Mouse (Mus musculus): Measurements from ENCODE around the gene Lect2. TPM values are rescaled to one million over a fixed set of nuclear protein-coding genes. Genes with fewer than 3 reads are reported as not detected.

The Lect2 gene
- polyA plus RNA-seq, 1 experiment from 2014 or later: not detected

GRCm38 (mm10) chr13:56553923-56554322, 5.6 kb upstream of the Lect2 start:
- no peak overlapping the region for H3K9ac ChIP-seq
- H3K4me1 ChIP-seq (replicated peaks): peaks cover 7% of the 10 kb centered on the region
- no peak overlapping the region for H3K4me2 ChIP-seq
- no peaks in the 10 kb centered on the region; the same call in 1 of the 2 replicates for H3K27me3 ChIP-seq
- no peak for ATAC-seq (ENCODE audit: low FRiP score)
- no peak overlapping the region for H3K4me3 ChIP-seq
- H3K36me3 ChIP-seq: no peaks in the 10 kb centered on the region
- no peaks in the 10 kb centered on the region for H3K9me3 ChIP-seq
- no peak overlapping the region for H3K27ac ChIP-seq
- 55% methylated on average over 2 of the region's 2 CpGs for WGBS

DNA sequence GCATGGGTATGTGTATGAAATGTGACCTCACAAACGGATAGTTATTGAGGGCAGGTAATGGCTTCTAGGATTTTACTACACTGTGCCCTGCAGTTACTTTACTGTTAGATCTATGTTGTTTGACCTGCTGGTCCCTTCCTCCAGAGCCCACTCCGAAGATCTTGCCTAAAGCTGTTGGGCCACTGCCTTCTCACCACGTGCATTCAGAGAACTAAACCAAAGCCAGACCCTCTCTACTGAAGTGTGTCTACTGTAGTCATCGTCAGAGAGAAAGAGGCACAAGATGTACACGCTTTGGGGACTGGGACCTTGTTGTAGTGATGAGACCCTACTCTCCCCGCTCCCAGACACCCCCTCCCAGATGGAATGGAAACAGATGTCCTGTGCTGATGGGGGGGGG, 3.4 kb upstream of the Lect2 start:
- peaks cover 7% of the 10 kb centered on the region for H3K4me1 ChIP-seq (replicated peaks)
- no peak overlapping the region for H3K9ac ChIP-seq
- no peak overlapping the region for H3K4me2 ChIP-seq
- 82% methylated on average over 6 of the region's 6 CpGs for WGBS
- no peak overlapping the region for H3K4me3 ChIP-seq
- no peaks in the 10 kb centered on the region; the same call in 1 of the 2 replicates for H3K27me3 ChIP-seq
- H3K36me3 ChIP-seq: no peaks in the 10 kb centered on the region
- no peaks in the 10 kb centered on the region for H3K9me3 ChIP-seq
- H3K27ac ChIP-seq: no peak overlapping the region
- no peak for ATAC-seq (ENCODE audit: low FRiP score)

DNA sequence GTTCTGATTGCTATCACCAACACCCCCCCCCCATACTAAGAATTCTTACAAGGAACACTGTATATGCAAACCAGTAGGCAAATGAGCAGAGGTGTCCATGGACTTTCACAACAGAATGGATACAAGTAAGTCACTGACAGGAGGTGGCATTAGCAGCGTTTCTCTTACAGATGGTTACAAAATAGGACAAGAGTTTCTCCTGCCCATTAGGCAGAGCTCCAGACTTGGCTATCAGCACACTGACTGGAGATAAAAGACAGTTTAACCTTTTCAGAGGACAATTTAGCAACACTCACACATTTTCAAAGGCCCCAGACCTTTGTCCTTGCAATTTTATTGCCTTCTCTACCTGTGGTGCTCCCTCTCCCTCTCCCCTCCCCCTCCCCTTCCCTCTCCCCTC, 2.3 kb upstream of the Lect2 start:
- H3K4me2 ChIP-seq: no peak overlapping the region
- H3K36me3 ChIP-seq: no peaks in the 10 kb centered on the region
- H3K9ac ChIP-seq: no peak overlapping the region
- no peaks in the 10 kb centered on the region for H3K9me3 ChIP-seq
- H3K27ac ChIP-seq: no peak overlapping the region
- no peak overlapping the region for H3K4me3 ChIP-seq
- H3K27me3 ChIP-seq: no peaks in the 10 kb centered on the region; the same call in 1 of the 2 replicates
- 38% methylated on average over 1 of the region's 1 CpGs for WGBS
- ATAC-seq (ENCODE audit: low FRiP score): no peak
- peaks cover 7% of the 10 kb centered on the region for H3K4me1 ChIP-seq (replicated peaks)

DNA sequence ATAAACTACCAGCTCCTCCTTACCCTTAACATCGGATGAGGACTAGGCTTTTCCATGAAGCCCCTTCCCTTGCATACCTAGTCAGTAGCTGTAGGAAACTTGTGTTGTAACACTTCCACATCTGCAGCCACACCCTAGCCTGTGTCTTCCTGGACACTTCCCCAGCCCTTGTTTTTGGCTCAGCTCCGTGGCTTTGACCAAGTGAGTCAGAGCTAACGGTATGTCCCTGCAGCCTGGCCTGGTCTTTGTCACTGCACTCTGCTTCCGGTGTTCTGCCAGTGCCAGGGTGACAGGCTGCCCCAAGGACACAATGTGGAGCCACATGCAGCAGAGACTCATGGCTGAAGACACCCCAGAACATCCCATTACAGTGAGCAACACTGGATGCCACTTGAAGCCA, 1.1 kb upstream of the Lect2 start:
- no peaks in the 10 kb centered on the region for H3K36me3 ChIP-seq
- H3K4me3 ChIP-seq: no peak overlapping the region
- WGBS: 70% methylated on average over 4 of the region's 4 CpGs
- no peak overlapping the region for H3K9ac ChIP-seq
- no peak for ATAC-seq (ENCODE audit: low FRiP score)
- H3K27me3 ChIP-seq: no peaks in the 10 kb centered on the region; the same call in 1 of the 2 replicates
- H3K27ac ChIP-seq: no peak overlapping the region
- H3K4me1 ChIP-seq (replicated peaks): peaks cover 14% of the 10 kb centered on the region
- H3K4me2 ChIP-seq: no peak overlapping the region
- no peaks in the 10 kb centered on the region for H3K9me3 ChIP-seq

DNA sequence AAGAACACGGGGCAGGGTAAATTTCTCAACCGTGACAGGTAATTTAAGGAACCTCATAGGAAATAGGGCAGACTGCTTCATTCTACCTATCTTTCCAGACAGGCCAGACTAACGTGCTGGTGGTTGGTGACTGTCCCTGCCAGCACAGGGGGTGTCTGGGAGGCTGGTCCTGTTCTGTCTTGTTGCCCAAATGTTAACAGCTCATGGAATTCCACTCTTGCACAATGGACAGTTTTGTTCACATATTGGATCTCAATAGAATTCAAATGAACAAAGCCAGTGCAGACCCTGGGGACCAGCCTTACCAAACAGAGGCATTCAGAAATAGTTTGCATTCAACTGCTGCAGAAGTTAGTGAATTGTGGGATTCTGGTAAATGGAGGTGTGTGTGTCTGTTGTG, 3.3 kb downstream of the Lect2 start:
- no peak overlapping the region for H3K9ac ChIP-seq
- no peaks in the 10 kb centered on the region for H3K36me3 ChIP-seq
- H3K4me1 ChIP-seq (replicated peaks): peaks cover 14% of the 10 kb centered on the region
- no peak overlapping the region for H3K4me3 ChIP-seq
- H3K27ac ChIP-seq: no peak overlapping the region
- WGBS: 57% methylated on average over 3 of the region's 3 CpGs
- H3K9me3 ChIP-seq: no peaks in the 10 kb centered on the region
- no peaks in the 10 kb centered on the region; the same call in 1 of the 2 replicates for H3K27me3 ChIP-seq
- ATAC-seq (ENCODE audit: low FRiP score): no peak
- H3K4me2 ChIP-seq: no peak overlapping the region

GRCm38 (mm10) chr13:56543805-56544204, 4.5 kb downstream of the Lect2 start:
- no peak overlapping the region for H3K27ac ChIP-seq
- no peaks in the 10 kb centered on the region for H3K9me3 ChIP-seq
- H3K9ac ChIP-seq: no peak overlapping the region
- no peak overlapping the region for H3K4me2 ChIP-seq
- 60% methylated on average over 9 of the region's 9 CpGs for WGBS
- ATAC-seq (ENCODE audit: low FRiP score): no peak
- no peak overlapping the region for H3K4me3 ChIP-seq
- H3K4me1 ChIP-seq (replicated peaks): peaks cover 14% of the 10 kb centered on the region
- H3K27me3 ChIP-seq: no peaks in the 10 kb centered on the region
- H3K36me3 ChIP-seq: no peaks in the 10 kb centered on the region

GRCm38 (mm10) chr13:56539846-56540245, 8.5 kb downstream of the Lect2 start:
- H3K4me2 ChIP-seq: no peak overlapping the region
- WGBS: 94% methylated on average over 4 of the region's 4 CpGs
- H3K27ac ChIP-seq: no peak overlapping the region
- no peaks in the 10 kb centered on the region for H3K27me3 ChIP-seq
- no peak overlapping the region for H3K4me3 ChIP-seq
- peaks cover 9% of the 10 kb centered on the region for H3K4me1 ChIP-seq (replicated peaks)
- ATAC-seq (ENCODE audit: low FRiP score): no peak
- no peak overlapping the region for H3K9ac ChIP-seq
- H3K9me3 ChIP-seq: no peaks in the 10 kb centered on the region; the same call in 1 of the 2 replicates
- peaks cover 4% of the 10 kb centered on the region; the same call in 1 of the 2 replicates for H3K36me3 ChIP-seq

GRCm38 (mm10) chr13:56537026-56537425, 11.3 kb downstream of the Lect2 start:
- 90% methylated on average over 12 of the region's 12 CpGs for WGBS
- ATAC-seq (ENCODE audit: low FRiP score): no peak
- no peak overlapping the region for H3K4me3 ChIP-seq
- no peak overlapping the region for H3K9ac ChIP-seq
- H3K27ac ChIP-seq: no peak overlapping the region
- peaks cover 13% of the 10 kb centered on the region for H3K36me3 ChIP-seq
- H3K4me2 ChIP-seq: no peak overlapping the region
- no peaks in the 10 kb centered on the region for H3K4me1 ChIP-seq (replicated peaks)
- H3K9me3 ChIP-seq: peaks cover 11% of the 10 kb centered on the region
- no peaks in the 10 kb centered on the region for H3K27me3 ChIP-seq

DNA sequence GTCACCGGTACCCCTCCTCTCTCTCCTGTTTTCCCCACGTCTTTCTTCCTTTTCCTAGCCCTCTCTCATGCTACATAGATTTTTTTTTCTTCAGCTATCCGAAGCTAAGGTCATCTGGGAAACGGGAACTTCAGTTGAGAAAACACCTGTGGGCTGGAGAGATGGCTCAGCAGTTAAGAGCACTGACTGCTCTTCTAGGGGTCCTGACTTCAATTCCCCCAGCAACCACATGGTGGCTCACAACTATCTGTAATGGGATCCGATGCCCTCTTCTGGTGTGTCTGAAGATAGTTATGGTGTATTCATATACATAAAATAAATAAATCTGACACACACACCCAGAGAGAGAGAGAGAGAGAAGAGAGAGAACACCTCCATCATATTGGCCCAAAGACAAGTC, 12.7 kb downstream of the Lect2 start:
- H3K9me3 ChIP-seq: peaks cover 11% of the 10 kb centered on the region
- no peaks in the 10 kb centered on the region for H3K4me1 ChIP-seq (replicated peaks)
- H3K9ac ChIP-seq: no peak overlapping the region
- peaks cover 13% of the 10 kb centered on the region for H3K36me3 ChIP-seq
- no peak overlapping the region for H3K4me2 ChIP-seq
- H3K27ac ChIP-seq: no peak overlapping the region
- H3K27me3 ChIP-seq: no peaks in the 10 kb centered on the region
- H3K4me3 ChIP-seq: no peak overlapping the region
- no peak for ATAC-seq (ENCODE audit: low FRiP score)
- whole genome bisulfite sequencing: 75% methylated on average over 5 of the region's 5 CpGs

- no peak overlapping the region for H3K4me3 ChIP-seq
- no peaks in the 10 kb centered on the region for H3K4me1 ChIP-seq (replicated peaks)
- WGBS: 87% methylated on average over 5 of the region's 5 CpGs
- H3K9ac ChIP-seq: no peak overlapping the region
- no peak overlapping the region for H3K27ac ChIP-seq
- no peak overlapping the region for H3K4me2 ChIP-seq
- ATAC-seq (ENCODE audit: low FRiP score): no peak
- H3K9me3 ChIP-seq: peaks cover 11% of the 10 kb centered on the region
- peaks cover 13% of the 10 kb centered on the region for H3K36me3 ChIP-seq
- no peaks in the 10 kb centered on the region for H3K27me3 ChIP-seq
Measured at GRCm38 (mm10) chr13:56534931-56535330, 13.4 kb downstream of the Lect2 start.

- Histone ChIP-seq H3K9me3 (peaks cover 11% of the 10 kb centered on the region), H3K9ac (no peak overlapping the region), H3K4me2 (no peak overlapping the region), H3K27ac (no peak overlapping the region), H3K36me3 (peaks cover 9% of the 10 kb centered on the region; the same call in 1 of the 2 replicates), H3K4me1 (replicated peaks) (no peaks in the 10 kb centered on the region), H3K4me3 (no peak overlapping the region), H3K27me3 (no peaks in the 10 kb centered on the region)
- no peak for ATAC-seq (ENCODE audit: low FRiP score)
- 73% methylated on average over 8 of the region's 8 CpGs for WGBS
Measured at GRCm38 (mm10) chr13:56529685-56530084, 18.6 kb downstream of the Lect2 start.

- no peaks in the 10 kb centered on the region for H3K4me1 ChIP-seq (replicated peaks)
- peaks cover 9% of the 10 kb centered on the region for H3K9me3 ChIP-seq
- H3K36me3 ChIP-seq: peaks cover 6% of the 10 kb centered on the region; the same call in 1 of the 2 replicates
- no peak overlapping the region for H3K9ac ChIP-seq
- H3K27me3 ChIP-seq: no peaks in the 10 kb centered on the region
- no peak overlapping the region for H3K4me3 ChIP-seq
- no peak overlapping the region for H3K27ac ChIP-seq
- WGBS: 88% methylated on average over 4 of the region's 4 CpGs
- H3K4me2 ChIP-seq: no peak overlapping the region
- ATAC-seq (ENCODE audit: low FRiP score): no peak
Measured at GRCm38 (mm10) chr13:56529031-56529430, 19.3 kb downstream of the Lect2 start.

GRCm38 (mm10) chr13:56528281-56528680, 20.0 kb downstream of the Lect2 start:
- Histone ChIP-seq H3K4me1 (replicated peaks) (no peaks in the 10 kb centered on the region), H3K9ac (no peak overlapping the region), H3K4me2 (no peak overlapping the region), H3K27ac (no peak overlapping the region), H3K9me3 (0 out of 2 replicates have a peak, but pooled peaks cover 2% of the 10 kb centered on the region), H3K36me3 (no peaks in the 10 kb centered on the region), H3K27me3 (no peaks in the 10 kb centered on the region), H3K4me3 (no peak overlapping the region)
- no peak for ATAC-seq (ENCODE audit: low FRiP score)
- 90% methylated on average over 11 of the region's 11 CpGs for WGBS

Data from hindbrain, embryonic 13.5 days (tissue).